Mouse (Mus musculus) liver, embryonic 14.5 days (tissue): ENCODE data around the gene Piga. TPM values are rescaled to one million over a fixed set of nuclear protein-coding genes. Genes with fewer than 3 reads are reported as not detected.

Experiments
- ATAC-seq: fragments of 200-750 bp; cut with Nextera tagmentation; 2 replicates; pipeline ENCODE4 v1.8.0; 2017; ENCODE audit warnings: moderate number of reproducible peaks, mild to moderate bottlenecking, moderate library complexity; ENCODE audit not compliant: insufficient read depth
- DNase-seq, 3 experiments: peaks; one replicate each; pipeline ENCODE4 v3.0.0-alpha.2; 2012 to 2013; ENCODE audit warnings: low read depth in 3 of 3, low spot score in 3 of 3
- H3K27ac ChIP-seq: fragments of 300-500 bp; sonication (generic); 2 replicates; pipeline ENCODE4 v1.5.1; 2014; ENCODE audit warnings: moderate library complexity, mild to moderate bottlenecking, control low read depth, inconsistent platforms
- H3K27me3 ChIP-seq: fragments of 300-500 bp; sonication (generic); 2 replicates; pipeline ENCODE4 v1.6.1; 2014; ENCODE audit warnings: mild to moderate bottlenecking, low read length, moderate library complexity; ENCODE audit not compliant: control insufficient read depth, insufficient read depth
- H3K36me3 ChIP-seq: fragments of 300-500 bp; sonication (generic); replicated peaks from 2 replicates; pipeline ENCODE4 v1.6.1; 2014; ENCODE audit warnings: low read depth; ENCODE audit not compliant: control insufficient read depth, insufficient read depth
- H3K4me1 ChIP-seq, 2 experiments: fragments of 200-500 bp in 1 of 2; fragments of 300-500 bp in 1 of 2; sonication (generic) in 1 of 2; replicated peaks; 2 replicates each; pipeline ENCODE4 v1.6.1; 2012 to 2014; ENCODE audit warnings: antibody characterized with exemption in 1 of 2, inconsistent platforms in 1 of 2, low read length in 1 of 2; ENCODE audit not compliant: control insufficient read depth in 2 of 2, insufficient read depth in 2 of 2
- H3K4me2 ChIP-seq: fragments of 300-500 bp; sonication (generic); 2 replicates; pipeline ENCODE4 v1.6.1; 2014; ENCODE audit warnings: low read depth, mild to moderate bottlenecking, control low read depth, moderate library complexity
- H3K4me3 ChIP-seq, 2 experiments: fragments of 200-500 bp in 1 of 2; fragments of 300-500 bp in 1 of 2; sonication (generic) in 1 of 2; 2 replicates each; pipeline ENCODE4 v1.5.1; 2012 to 2014; ENCODE audit warnings: low read depth in 2 of 2, low read length in 2 of 2, mild to moderate bottlenecking in 2 of 2, control low read depth in 1 of 2, inconsistent platforms in 1 of 2, moderate library complexity in 1 of 2; ENCODE audit not compliant: insufficient read depth in 1 of 2
- H3K9ac ChIP-seq: fragments of 300-500 bp; sonication (generic); replicated peaks from 2 replicates; pipeline ENCODE4 v1.6.1; 2014; ENCODE audit warnings: mild to moderate bottlenecking, control low read depth, moderate library complexity
- H3K9me3 ChIP-seq: fragments of 300-500 bp; sonication (generic); 2 replicates; pipeline ENCODE4 v1.6.1; 2016; ENCODE audit warnings: low read length, mixed read lengths; ENCODE audit not compliant: control insufficient read depth
- CTCF ChIP-seq: IDR thresholded peaks from 2 replicates; pipeline ENCODE4 v1.5.1; 2016; ENCODE audit warnings: antibody characterized with exemption, low read depth, control low read depth
- EP300 ChIP-seq: IDR thresholded peaks from 2 replicates; pipeline ENCODE4 v1.6.1; 2016; ENCODE audit warnings: antibody characterized with exemption, low read depth
- WGBS: fragments of 180-500 bp; shearing (Covaris S2); extraction: QIAGEN DNeasy Blood & Tissue Kit; methylation state at CpG from one replicate; pipeline ENCODE4 v1.1.7; 2014; ENCODE audit not compliant: insufficient replicate concordance; 5-methylcytosine and 5-hydroxymethylcytosine counted together
- polyA plus RNA-seq, 2 experiments: library from polyadenylated mRNA; depleted of rRNA in 1 of 2; stranded (reverse) in 1 of 2; unstranded in 1 of 2; fragments of >200 nt; fragmentation: Nextera tagmentation in 1 of 2; extraction: Ambion mirVana in 1 of 2; gene quantifications; 2 replicates each; pipeline versions ENCODE4 v1.2.1 to v1.2.3; 2012 to 2014

The Piga gene
- polyA plus RNA-seq, 2 experiments, result 9.0 to 11.5 TPM

GRCm38 (mm10) chrX:164420518-164420917 lies 931 bp downstream of the Piga start:
- no peaks in the 10 kb centered on the region for H3K9me3 ChIP-seq
- H3K36me3 ChIP-seq, result peaks cover 6% of the 10 kb centered on the region
- peak overlapping the region; percentile 77 for H3K4me2 ChIP-seq
- ATAC-seq (no peak), DNase-seq (no peak)
- TF ChIP-seq CTCF (no peak), EP300 (no peak)
- 24% methylated on average over 3 of the region's 3 CpGs for WGBS
- no peak overlapping the region for H3K27ac ChIP-seq
- peaks cover 0 to 8% of the 10 kb centered on the region in 2 experiments; a peak in 3 of 4 replicates for H3K4me1 ChIP-seq
- H3K9ac ChIP-seq, result peak overlapping the region; percentile 74
- peak overlapping the region; percentile 77 to 93 for H3K4me3 ChIP-seq
- H3K27me3 ChIP-seq, result no peaks in the 10 kb centered on the region

- ATAC-seq, result peak; percentile 75
- peak overlapping the region; percentile 65 for H3K27ac ChIP-seq
- DNase-seq, result peak in 2 of 3 experiments; percentile 30 to 36
- no peak overlapping the region for H3K4me3 ChIP-seq
- no peaks in the 10 kb centered on the region for H3K9me3 ChIP-seq
- H3K4me2 ChIP-seq, result peak overlapping the region; percentile 52
- peak overlapping the region; percentile 0; the same call in 1 of the 2 replicates for H3K9ac ChIP-seq
- TF ChIP-seq CTCF (no peak), EP300 (peak; percentile 79)
- H3K27me3 ChIP-seq, result no peaks in the 10 kb centered on the region
- H3K36me3 ChIP-seq, result peaks cover 9% of the 10 kb centered on the region
- 20% methylated on average over 1 of the region's 1 CpGs for WGBS
- H3K4me1 ChIP-seq, result peaks cover 0 to 5% of the 10 kb centered on the region in 2 experiments; a peak in 3 of 4 replicates
Observed at GRCm38 (mm10) chrX:164424821-164425220, 5.2 kb downstream of the Piga start.

GRCm38 (mm10) chrX:164427295-164427694 lies 7.7 kb downstream of the Piga start:
- H3K4me3 ChIP-seq, result no peak overlapping the region
- 64% methylated on average over 4 of the region's 4 CpGs for WGBS
- DNase-seq (no peak), ATAC-seq (no peak)
- no peaks in the 10 kb centered on the region for H3K9me3 ChIP-seq
- no peaks in the 10 kb centered on the region for H3K27me3 ChIP-seq
- no peak overlapping the region for H3K4me2 ChIP-seq
- TF ChIP-seq CTCF, result no peak
- TF ChIP-seq EP300, result no peak
- peaks cover 18% of the 10 kb centered on the region for H3K36me3 ChIP-seq
- no peak overlapping the region for H3K9ac ChIP-seq
- H3K27ac ChIP-seq, result no peak overlapping the region
- peaks cover 0 to 10% of the 10 kb centered on the region in 2 experiments; a peak in 3 of 4 replicates for H3K4me1 ChIP-seq

- ATAC-seq, result no peak
- Histone ChIP-seq H3K4me3 (no peak overlapping the region), H3K4me1 (peaks cover 0 to 8% of the 10 kb centered on the region in 2 experiments; a peak in 3 of 4 replicates), H3K36me3 (peaks cover 13% of the 10 kb centered on the region), H3K9ac (no peak overlapping the region), H3K27me3 (no peaks in the 10 kb centered on the region), H3K4me2 (no peak overlapping the region), H3K27ac (no peak overlapping the region), H3K9me3 (no peaks in the 10 kb centered on the region)
- 73% methylated on average over 2 of the region's 2 CpGs for WGBS
- TF ChIP-seq CTCF (no peak), EP300 (no peak)
- no peak for DNase-seq
Observed at GRCm38 (mm10) chrX:164428224-164428623, 8.6 kb downstream of the Piga start.

GRCm38 (mm10) chrX:164430621-164431020 lies 11.0 kb downstream of the Piga start:
- no peak overlapping the region for H3K9ac ChIP-seq
- no peak overlapping the region for H3K4me2 ChIP-seq
- no peaks in the 10 kb centered on the region for H3K27me3 ChIP-seq
- H3K36me3 ChIP-seq, result peaks cover 17% of the 10 kb centered on the region
- H3K4me3 ChIP-seq, result no peak overlapping the region
- ATAC-seq (no peak), DNase-seq (no peak)
- WGBS, result 63% methylated on average over 6 of the region's 6 CpGs
- H3K9me3 ChIP-seq, result no peaks in the 10 kb centered on the region
- H3K4me1 ChIP-seq, result peaks cover 0 to 8% of the 10 kb centered on the region in 2 experiments; a peak in 3 of 4 replicates
- no peak for TF ChIP-seq EP300
- no peak for TF ChIP-seq CTCF
- H3K27ac ChIP-seq, result no peak overlapping the region
